Mouse (Mus musculus) thymus, postnatal 10 days (tissue): ENCODE measurements at regions not wholly inside any gene's neighbourhood (a gene's known extent, or its start where the extent isn't known, plus 50 kb on each side); places are given as distances from the start of the nearest gene placed in this dataset.

Experiments used
- DNase-seq, 2 experiments: peaks; one replicate each; pipeline ENCODE4 v3.0.0; 2021; ENCODE audit warnings: low spot score in 2 of 2

- no peak for DNase-seq
These were observed 101.4 kb upstream of the Prok2 start for GRCm38 (mm10) chr6:99827625-99828024.

- no peak for DNase-seq
These were observed 98.6 kb upstream of the Prok2 start for GRCm38 (mm10) chr6:99824808-99825207.

- DNase-seq: no peak
These were observed 96.3 kb upstream of the Prok2 start for GRCm38 (mm10) chr6:99822471-99822870.

- no peak for DNase-seq
These were observed 93.2 kb upstream of the Prok2 start for GRCm38 (mm10) chr6:99819255-99819929.

GRCm38 (mm10) chr6:99818486-99818885, 92.3 kb upstream of the Prok2 start:
- DNase-seq: no peak

GRCm38 (mm10) chr6:99817245-99817644, 91.1 kb upstream of the Prok2 start:
- DNase-seq: no peak

GRCm38 (mm10) chr6:99813102-99813501, 86.9 kb upstream of the Prok2 start:
- DNase-seq: no peak

GRCm38 (mm10) chr6:99811842-99812241, 85.7 kb upstream of the Prok2 start:
- no peak for DNase-seq

GRCm38 (mm10) chr6:99810974-99811798, 85.0 kb upstream of the Prok2 start:
- no peak for DNase-seq

GRCm38 (mm10) chr6:99804905-99805245, 78.7 kb upstream of the Prok2 start:
- no peak for DNase-seq

GRCm38 (mm10) chr6:99803983-99804904, 78.1 kb upstream of the Prok2 start:
- DNase-seq: peak; percentile 75 to 91

GRCm38 (mm10) chr6:99800919-99801318, 74.7 kb upstream of the Prok2 start:
- no peak for DNase-seq

GRCm38 (mm10) chr6:99800324-99800723, 74.1 kb upstream of the Prok2 start:
- no peak for DNase-seq

GRCm38 (mm10) chr6:99796390-99796789, 70.2 kb upstream of the Prok2 start:
- DNase-seq: no peak

GRCm38 (mm10) chr6:99793546-99793945, 67.4 kb upstream of the Prok2 start:
- DNase-seq: no peak

- DNase-seq: no peak
These were observed 66.2 kb upstream of the Prok2 start for GRCm38 (mm10) chr6:99792353-99792752.

GRCm38 (mm10) chr6:99786977-99787376, 60.8 kb upstream of the Prok2 start:
- no peak for DNase-seq

- DNase-seq: no peak
These were observed 59.0 kb upstream of the Prok2 start for GRCm38 (mm10) chr6:99785212-99785611.

GRCm38 (mm10) chr6:99784804-99785203, 58.6 kb upstream of the Prok2 start:
- DNase-seq: no peak

GRCm38 (mm10) chr6:99784285-99784684, 58.1 kb upstream of the Prok2 start:
- no peak for DNase-seq

GRCm38 (mm10) chr6:99782996-99783395, 56.8 kb upstream of the Prok2 start:
- peak; percentile 11 to 46 for DNase-seq
